Mouse (Mus musculus) forelimb bud, embryonic 11.5 days (tissue): ENCODE measurements around the gene Cyfip1.

Experiments
- DNase-seq: peaks from one replicate; pipeline ENCODE4 v3.0.0-alpha.2; 2012; ENCODE audit warnings: low read depth, low spot score

Cyfip1 gene

GRCm38 (mm10) chr7:55841445-55841844 is at the start of gene Cyfip1:
Gene Cyfip1, plus strand, starts transcription at chr7:55841745.
- DNase-seq, result no peak

GRCm38 (mm10) chr7:55792280-55792679 is 49.3 kb upstream of the Cyfip1 start:
- no peak for DNase-seq

- no peak for DNase-seq
These were observed 48.2 kb upstream of the Cyfip1 start for GRCm38 (mm10) chr7:55793236-55793951.

GRCm38 (mm10) chr7:55793952-55794603 is 47.5 kb upstream of the Cyfip1 start, which contains the start of gene Tubgcp5:
Gene Tubgcp5, plus strand, starts transcription at chr7:55794154.
- DNase-seq, result peak; percentile 97

GRCm38 (mm10) chr7:55799981-55800380 is 41.6 kb upstream of the Cyfip1 start:
- no peak for DNase-seq

- no peak for DNase-seq
These were observed 31.6 kb upstream of the Cyfip1 start for GRCm38 (mm10) chr7:55809967-55810366.

- DNase-seq, result no peak
These were observed 17.1 kb upstream of the Cyfip1 start for GRCm38 (mm10) chr7:55824468-55824867.

GRCm38 (mm10) chr7:55827551-55827950 is 14.0 kb upstream of the Cyfip1 start:
- DNase-seq, result no peak

- no peak for DNase-seq
These were observed 4.7 kb upstream of the Cyfip1 start for GRCm38 (mm10) chr7:55836877-55837276.

GRCm38 (mm10) chr7:55841977-55842503 is 495 bp downstream of the Cyfip1 start:
- DNase-seq, result peak; percentile 77

- DNase-seq, result peak; percentile 23
These were observed 1.1 kb downstream of the Cyfip1 start for GRCm38 (mm10) chr7:55842504-55843152.

GRCm38 (mm10) chr7:55846606-55847312 is 5.2 kb downstream of the Cyfip1 start:
- no peak for DNase-seq

- DNase-seq, result peak; percentile 30
These were observed 8.5 kb downstream of the Cyfip1 start for GRCm38 (mm10) chr7:55849948-55850571.

- DNase-seq, result no peak
These were observed 11.2 kb downstream of the Cyfip1 start for GRCm38 (mm10) chr7:55852787-55853186.

- DNase-seq, result no peak
These were observed 14.1 kb downstream of the Cyfip1 start for GRCm38 (mm10) chr7:55855597-55855996.

- no peak for DNase-seq
These were observed 15.2 kb downstream of the Cyfip1 start for GRCm38 (mm10) chr7:55856741-55857140.

GRCm38 (mm10) chr7:55857729-55858128 is 16.2 kb downstream of the Cyfip1 start:
- DNase-seq, result no peak

- DNase-seq, result no peak
These were observed 17.4 kb downstream of the Cyfip1 start for GRCm38 (mm10) chr7:55858836-55859517.

- no peak for DNase-seq
These were observed 17.9 kb downstream of the Cyfip1 start for GRCm38 (mm10) chr7:55859518-55859872.

GRCm38 (mm10) chr7:55859956-55860355 is 18.4 kb downstream of the Cyfip1 start:
- no peak for DNase-seq

- no peak for DNase-seq
These were observed 19.6 kb downstream of the Cyfip1 start for GRCm38 (mm10) chr7:55861175-55861574.
